Mouse (Mus musculus) intestine, embryonic 14.5 days (tissue): ENCODE measurements around the gene Dcaf1. TPM values are rescaled to one million over a fixed set of nuclear protein-coding genes. Genes with fewer than 3 reads are reported as not detected.

Experiments
- ATAC-seq: fragments of 200-750 bp; cut with Nextera tagmentation; replicated peaks from 2 replicates; pipeline ENCODE4 v1.8.0; 2017; ENCODE audit warnings: low read depth, moderate number of reproducible peaks, moderate TSS enrichment, moderate library complexity; ENCODE audit not compliant: low FRiP score, low TSS enrichment
- DNase-seq: peaks from one replicate; pipeline ENCODE4 v3.0.0-alpha.2; 2018; ENCODE audit warnings: low spot score
- H3K27ac ChIP-seq: fragments of 300-500 bp; sonication (generic); 2 replicates; pipeline ENCODE4 v1.5.1; 2014; ENCODE audit warnings: low read depth, mild to moderate bottlenecking, control low read depth
- H3K27me3 ChIP-seq: fragments of 300-500 bp; sonication (generic); replicated peaks from 2 replicates; pipeline ENCODE4 v1.6.1; 2014; ENCODE audit warnings: low read length, control low read depth; ENCODE audit not compliant: control insufficient read depth, insufficient read depth
- H3K36me3 ChIP-seq: fragments of 300-500 bp; sonication (generic); 2 replicates; pipeline ENCODE4 v1.6.1; 2014; ENCODE audit warnings: low read length, control low read depth; ENCODE audit not compliant: control insufficient read depth, insufficient read depth
- H3K4me1 ChIP-seq: fragments of 300-500 bp; sonication (generic); replicated peaks from 2 replicates; pipeline ENCODE4 v1.6.1; 2014; ENCODE audit warnings: low read length, control low read depth, mixed read lengths; ENCODE audit not compliant: control insufficient read depth, insufficient read depth
- H3K4me2 ChIP-seq: fragments of 300-500 bp; sonication (generic); 2 replicates; pipeline ENCODE4 v1.6.1; 2014; ENCODE audit warnings: low read length
- H3K4me3 ChIP-seq: fragments of 300-500 bp; sonication (generic); 2 replicates; pipeline ENCODE4 v1.5.1; 2014; ENCODE audit warnings: low read depth, low read length, control low read depth, mixed read lengths
- H3K9ac ChIP-seq: fragments of 300-500 bp; sonication (generic); 2 replicates; pipeline ENCODE4 v1.6.1; 2014; ENCODE audit warnings: mild to moderate bottlenecking, low read length
- H3K9me3 ChIP-seq: fragments of 300-500 bp; sonication (generic); 2 replicates; pipeline ENCODE4 v1.6.1; 2016; ENCODE audit warnings: low read length, control low read depth; ENCODE audit not compliant: control insufficient read depth
- WGBS: fragments of 180-500 bp; shearing (Covaris S2); extraction: QIAGEN DNeasy Blood & Tissue Kit; methylation state at CpG from one replicate; pipeline ENCODE4 v1.1.7; 2014; 5-methylcytosine and 5-hydroxymethylcytosine counted together
- polyA plus RNA-seq: library from polyadenylated mRNA; unstranded; fragments of >200 nt; fragmentation: Nextera tagmentation; extraction: Ambion mirVana; gene quantifications from 2 replicates; pipeline ENCODE4 v1.2.1, GENCODE M21; 2014

Dcaf1 gene
- polyA plus RNA-seq, 1 experiment from 2014 or later = 24.1 TPM

DNA sequence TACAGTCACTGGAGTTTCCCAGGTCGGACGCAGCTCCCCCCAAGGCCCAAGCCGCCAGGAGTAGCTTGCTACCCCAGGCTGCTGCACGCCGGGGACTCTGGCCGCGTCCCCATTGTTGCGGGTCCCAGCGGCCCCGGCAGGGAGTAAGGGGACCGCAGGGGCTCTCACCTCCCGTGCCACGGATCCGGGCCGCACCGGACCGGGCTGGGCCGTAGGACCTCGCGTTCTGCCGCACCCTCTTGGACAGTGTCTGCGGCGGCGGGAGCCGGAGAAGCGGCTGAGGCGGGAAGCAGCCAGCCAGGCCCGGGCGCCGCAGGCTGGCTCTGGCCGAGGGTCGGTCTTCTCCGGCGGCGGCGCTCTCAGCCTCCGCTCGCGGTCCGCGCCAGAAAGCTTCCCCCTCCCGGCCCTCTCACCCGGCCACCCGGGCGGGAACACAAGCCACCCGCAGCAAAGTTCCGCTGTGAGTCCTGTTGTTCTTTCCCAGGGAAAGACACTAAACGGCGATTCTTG is 32.8 kb upstream of the Dcaf1 start, which contains the start of gene Rad54l2:
Gene Rad54l2, minus strand, starts transcription at position 383 of the 510 bp plus-strand sequence.
- Histone ChIP-seq H3K9ac (peak within 1 kb of the TSS; percentile 99), H3K4me1 (peaks cover 12% of the 10 kb centered on the region; the same call in 1 of the 2 replicates), H3K36me3 (no peaks in the 10 kb centered on the region), H3K9me3 (no peaks in the 10 kb centered on the region), H3K27ac (peak within 1 kb of the TSS; percentile 90), H3K27me3 (no peaks in the 10 kb centered on the region), H3K4me3 (peak within 1 kb of the TSS; percentile 96), H3K4me2 (peak within 1 kb of the TSS; percentile 77)
- under 1% methylated on average over 49 of the region's 49 CpGs for WGBS
- ATAC-seq = peak; percentile 93
- peak; percentile 99 for DNase-seq

DNA sequence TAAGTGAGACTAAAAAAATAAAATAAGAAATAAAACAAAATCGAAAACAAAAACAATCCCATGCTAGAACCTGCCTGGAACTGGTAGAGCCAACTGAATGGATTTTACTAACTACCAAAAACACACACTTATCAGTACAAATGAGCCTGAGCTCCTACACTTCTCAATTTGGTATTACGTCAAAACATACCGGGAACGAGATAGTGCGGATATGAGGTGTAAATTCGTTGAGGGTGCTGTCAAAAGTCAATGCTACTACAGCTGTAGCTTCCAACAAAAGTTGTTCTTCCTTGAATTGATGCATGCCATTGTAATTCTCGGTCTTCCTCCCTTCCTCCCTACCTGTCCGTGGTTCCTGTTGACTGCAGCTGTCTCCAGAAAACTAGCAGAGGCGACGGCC is 32.3 kb upstream of the Dcaf1 start:
- Histone ChIP-seq H3K4me2 (peak overlapping the region; percentile 77), H3K4me3 (peak overlapping the region; percentile 96), H3K36me3 (no peaks in the 10 kb centered on the region), H3K27ac (peak overlapping the region; percentile 90), H3K4me1 (peaks cover 12% of the 10 kb centered on the region; the same call in 1 of the 2 replicates), H3K9ac (peak overlapping the region; percentile 99), H3K27me3 (no peaks in the 10 kb centered on the region), H3K9me3 (no peaks in the 10 kb centered on the region)
- DNase-seq = peak; percentile 62
- no peak for ATAC-seq
- WGBS = 13% methylated on average over 10 of the region's 10 CpGs

DNA sequence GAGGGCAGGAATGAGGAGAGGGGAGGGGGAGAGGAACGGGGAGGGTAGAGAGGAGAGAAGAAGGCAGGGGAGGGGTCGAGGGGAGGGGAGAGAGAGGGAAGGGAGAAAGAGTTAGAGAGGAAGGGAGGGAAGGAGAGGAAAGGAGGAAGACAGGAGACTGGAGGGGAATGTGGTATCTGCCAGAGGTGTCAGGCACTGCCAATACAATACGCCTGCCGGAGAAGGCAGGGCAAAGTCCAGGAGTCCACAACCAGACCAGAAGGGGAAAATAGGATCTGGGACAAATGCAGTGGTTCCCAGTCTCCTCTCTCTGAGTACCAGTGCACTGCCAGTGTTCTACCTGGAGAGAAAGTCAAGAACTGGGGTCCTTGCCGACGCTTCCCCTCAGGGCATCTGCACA is 30.8 kb upstream of the Dcaf1 start:
- Histone ChIP-seq H3K4me1 (peaks cover 12% of the 10 kb centered on the region; the same call in 1 of the 2 replicates), H3K4me3 (no peak overlapping the region), H3K27ac (no peak overlapping the region), H3K36me3 (no peaks in the 10 kb centered on the region), H3K27me3 (no peaks in the 10 kb centered on the region), H3K4me2 (no peak overlapping the region), H3K9me3 (no peaks in the 10 kb centered on the region), H3K9ac (no peak overlapping the region)
- ATAC-seq (no peak), DNase-seq (no peak)
- 59% methylated on average over 6 of the region's 6 CpGs for WGBS

DNA sequence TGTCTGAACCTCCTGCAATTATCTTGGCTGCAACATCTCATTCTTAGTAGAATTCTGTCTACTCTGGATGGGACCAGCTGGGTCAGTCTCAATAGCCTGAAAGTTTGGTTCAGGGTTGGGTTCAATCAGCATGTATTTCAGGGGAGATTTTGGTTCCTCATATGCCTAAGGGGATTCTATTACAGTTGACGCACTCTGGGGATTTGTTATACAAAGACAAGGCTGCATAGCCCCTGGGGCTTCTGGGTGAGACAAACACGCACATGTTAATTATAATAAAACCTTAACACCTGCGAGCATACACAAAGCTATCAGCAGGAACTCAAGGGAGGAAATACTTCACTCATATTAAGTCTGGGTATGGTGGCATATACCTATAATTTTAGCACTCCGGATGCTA is 15.2 kb upstream of the Dcaf1 start:
- no peaks in the 10 kb centered on the region for H3K4me1 ChIP-seq
- no peak overlapping the region for H3K4me2 ChIP-seq
- H3K4me3 ChIP-seq = no peak overlapping the region
- H3K27me3 ChIP-seq = no peaks in the 10 kb centered on the region
- DNase-seq = no peak
- WGBS = 84% methylated on average over 4 of the region's 4 CpGs
- no peak for ATAC-seq
- no peak overlapping the region for H3K9ac ChIP-seq
- H3K9me3 ChIP-seq = 0 out of 2 replicates have a peak, but pooled peaks cover 3% of the 10 kb centered on the region
- no peaks in the 10 kb centered on the region for H3K36me3 ChIP-seq
- no peak overlapping the region for H3K27ac ChIP-seq

DNA sequence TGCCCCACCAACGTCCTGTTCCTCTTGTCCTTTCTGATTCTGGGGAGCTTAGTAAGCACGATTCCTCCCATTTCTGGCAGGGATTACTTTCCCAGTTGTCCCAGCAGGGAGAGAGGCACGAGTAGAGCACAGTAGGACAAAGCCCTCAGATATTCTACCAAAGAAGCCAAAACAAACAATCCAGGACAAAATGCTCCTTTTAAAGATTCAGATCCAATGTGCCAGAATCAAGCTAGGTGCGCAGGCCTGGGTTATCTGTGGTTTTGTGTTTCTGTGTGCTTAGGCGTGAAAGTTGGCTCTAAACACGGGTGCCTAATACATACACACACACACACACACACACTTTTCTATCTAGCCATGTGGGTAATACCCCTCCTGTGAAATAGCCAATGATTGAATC is 3.5 kb upstream of the Dcaf1 start:
- Histone ChIP-seq H3K4me1 (no peaks in the 10 kb centered on the region), H3K9ac (no peak overlapping the region), H3K4me2 (no peak overlapping the region), H3K4me3 (no peak overlapping the region), H3K27ac (no peak overlapping the region), H3K9me3 (no peaks in the 10 kb centered on the region), H3K27me3 (no peaks in the 10 kb centered on the region), H3K36me3 (no peaks in the 10 kb centered on the region)
- 80% methylated on average over 6 of the region's 6 CpGs for whole genome bisulfite sequencing
- ATAC-seq (no peak), DNase-seq (no peak)

DNA sequence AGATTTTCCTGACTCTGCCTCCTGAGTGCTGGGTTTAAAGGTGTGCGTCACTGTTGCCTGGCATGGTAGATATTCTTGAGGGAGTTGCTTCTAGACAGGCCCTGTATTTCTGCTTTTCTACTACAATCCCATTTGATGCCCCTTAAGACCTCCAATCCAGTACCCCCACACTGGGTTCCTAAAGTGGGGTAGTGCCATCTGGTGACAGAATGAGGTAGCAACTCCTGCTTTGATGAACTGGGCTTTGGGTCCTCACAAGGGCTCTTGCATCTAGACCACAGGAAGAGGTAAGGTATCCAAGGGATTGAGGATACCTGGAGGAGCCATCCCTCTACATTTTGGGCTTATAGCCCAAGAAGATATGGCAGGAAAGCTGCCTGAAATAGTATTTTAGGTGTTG is 2.5 kb upstream of the Dcaf1 start:
- no peaks in the 10 kb centered on the region for H3K27me3 ChIP-seq
- H3K4me1 ChIP-seq = no peaks in the 10 kb centered on the region
- H3K9ac ChIP-seq = no peak overlapping the region
- DNase-seq = no peak
- no peak overlapping the region for H3K27ac ChIP-seq
- no peak for ATAC-seq
- no peaks in the 10 kb centered on the region for H3K9me3 ChIP-seq
- no peak overlapping the region for H3K4me3 ChIP-seq
- WGBS = 92% methylated on average over 1 of the region's 1 CpGs
- H3K36me3 ChIP-seq = no peaks in the 10 kb centered on the region; the same call in 1 of the 2 replicates
- H3K4me2 ChIP-seq = no peak overlapping the region

DNA sequence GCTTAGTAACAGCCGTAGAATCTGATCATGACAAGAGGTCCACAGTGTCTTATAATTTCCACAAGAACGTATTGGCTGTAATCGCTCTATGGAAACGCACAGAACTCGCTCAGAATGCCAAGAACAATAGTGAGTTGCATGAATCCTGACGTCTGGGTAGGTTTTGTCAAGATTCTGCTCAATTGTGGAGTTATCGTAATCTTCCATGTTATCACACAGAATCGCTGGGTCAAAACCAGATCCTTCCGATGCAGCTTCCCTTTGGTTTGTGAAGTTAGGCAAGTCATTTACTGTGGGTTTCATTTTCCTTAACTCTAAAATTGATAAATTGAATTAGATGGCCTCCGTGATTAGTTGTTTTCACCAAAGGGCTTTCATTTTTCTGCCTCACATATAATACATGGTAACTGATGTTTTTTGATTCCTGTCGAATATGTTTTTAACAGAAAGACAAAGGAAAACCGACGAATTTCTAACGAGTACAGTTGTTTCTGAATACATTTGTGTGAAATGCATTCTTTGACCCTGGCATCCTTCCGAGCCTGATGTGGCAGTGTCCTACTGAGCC is 540 bp upstream of the Dcaf1 start:
- Histone ChIP-seq H3K4me3 (peak overlapping the region; percentile 70), H3K27ac (no peak overlapping the region), H3K36me3 (no peaks in the 10 kb centered on the region; the same call in 1 of the 2 replicates), H3K9me3 (no peaks in the 10 kb centered on the region), H3K9ac (peak overlapping the region; percentile 51), H3K4me1 (no peaks in the 10 kb centered on the region), H3K27me3 (no peaks in the 10 kb centered on the region), H3K4me2 (peak overlapping the region; percentile 51)
- peak; percentile 51 for DNase-seq
- WGBS = 48% methylated on average over 15 of the region's 15 CpGs
- no peak for ATAC-seq

DNA sequence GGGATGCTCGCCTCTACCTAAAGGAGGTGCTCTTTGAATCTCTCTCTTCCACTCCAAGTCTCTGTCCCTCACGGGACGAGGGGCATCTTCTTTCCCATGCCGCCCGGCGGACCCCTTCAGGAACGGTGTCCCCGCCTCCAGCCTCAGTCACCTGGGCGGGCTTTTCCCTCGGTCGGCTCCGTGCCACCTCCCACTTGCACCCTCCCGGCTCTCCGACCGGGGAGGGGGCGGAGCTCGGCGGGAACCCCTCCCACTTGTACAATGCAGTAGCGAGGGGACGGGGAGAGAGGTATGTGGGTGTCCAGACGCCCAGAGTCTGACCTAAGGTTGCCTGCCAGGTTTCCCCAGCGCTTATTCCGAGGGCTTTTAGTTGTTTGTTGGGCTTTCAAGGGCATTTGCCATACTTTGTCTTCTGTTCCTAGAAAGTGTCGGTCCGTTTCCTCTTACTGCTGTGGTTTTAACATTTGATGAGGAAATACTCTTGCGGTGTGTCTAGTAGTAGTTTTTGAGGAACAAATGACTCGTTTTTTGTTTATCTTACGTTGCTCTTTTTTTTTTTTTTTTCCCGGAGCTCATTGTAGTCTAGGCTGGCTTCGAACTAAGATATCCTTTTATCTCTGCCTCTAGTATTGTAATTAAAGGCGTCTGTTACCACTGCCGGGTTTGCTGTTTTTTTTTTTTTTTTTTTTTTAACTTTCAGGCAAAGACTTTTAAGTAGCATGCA is 869 bp downstream of the Dcaf1 start:
- Histone ChIP-seq H3K9me3 (no peaks in the 10 kb centered on the region), H3K4me1 (no peaks in the 10 kb centered on the region), H3K4me3 (peak overlapping the region; percentile 70), H3K27ac (peak overlapping the region; percentile 91), H3K9ac (peak overlapping the region; percentile 92), H3K27me3 (no peaks in the 10 kb centered on the region), H3K4me2 (peak overlapping the region; percentile 49), H3K36me3 (no peaks in the 10 kb centered on the region; the same call in 1 of the 2 replicates)
- ATAC-seq = peak; percentile 88
- WGBS = 2% methylated on average over 32 of the region's 32 CpGs
- DNase-seq = peak; percentile 93
